In the genomic region with DNA sequence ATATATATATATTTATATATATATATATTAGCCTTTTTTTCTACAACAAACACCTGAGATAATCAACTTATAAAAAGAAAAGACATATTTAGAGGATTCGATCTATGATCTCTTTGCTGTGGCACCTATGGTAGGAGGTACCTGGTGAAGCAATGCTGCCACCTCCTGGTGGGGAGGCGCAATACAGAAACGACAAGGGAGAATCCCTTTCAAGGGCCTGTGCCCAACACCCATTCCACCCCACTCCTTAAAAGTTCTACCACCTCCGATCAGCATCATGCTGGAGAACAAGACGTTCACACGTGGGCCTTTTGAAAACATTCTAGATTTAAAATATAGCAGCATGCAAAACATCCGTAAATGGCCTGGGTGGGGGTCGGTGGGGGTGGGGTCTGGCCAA, we compare ENCODE assay signal across 9 mouse cellular contexts.
DNase-seq lines count a peak whose midpoint lies in the region; ATAC-seq lines count a peak whose summit lies in the region.
"Had no signal": no experiment of that assay in that cellular context is flagged by ENCODE, and none has a peak within 500 bp of the region (broad histone marks: within the 10 kb centered on the region; RNA-seq: fewer than 3 reads in every experiment).

No protein-coding gene starts in this region.

- peak; percentile 42 for DNase-seq in layer of hippocampus, adult 11-12 months (ENCODE audit: low spot score)
- no peak for DNase-seq in layer of hippocampus, adult 9-10 months (ENCODE audit: low spot score)
- peak; percentile 34 to 81 for DNase-seq in adrenal gland, adult (ENCODE audit: inconsistent age in 2 of 2, low spot score in 1 of 2)
- peak; percentile 80 for DNase-seq in embryonic facial prominence, embryonic 11.5 days (ENCODE audit: low spot score)
- peak; percentile 24 to 62 for DNase-seq in layer of hippocampus, postnatal 25 days (ENCODE audit: extremely low spot score in 1 of 2, low spot score in 1 of 2)
- peak; percentile 29 for DNase-seq in urinary bladder, postnatal 10 days (ENCODE audit: low spot score)
- DNase-seq: liver, embryonic 13.5 days had no signal

- no peak overlapping the region for H3K9ac ChIP-seq in embryonic facial prominence, embryonic 11.5 days (replicated peaks; ENCODE audit: low read length)
- H3K9ac ChIP-seq in hindbrain, embryonic 12.5 days = no peak overlapping the region
- no peak overlapping the region for H3K9ac ChIP-seq in midbrain, embryonic 13.5 days (replicated peaks)
- H3K9ac ChIP-seq: liver, embryonic 13.5 days had no signal

- H3K4me3 ChIP-seq in embryonic facial prominence, embryonic 11.5 days (ENCODE audit: low read depth, low read length) = no peak overlapping the region
- no peak overlapping the region for H3K4me3 ChIP-seq in hindbrain, embryonic 12.5 days
- H3K4me3 ChIP-seq in midbrain, embryonic 13.5 days (replicated peaks) = no peak overlapping the region
- H3K4me3 ChIP-seq: liver, embryonic 13.5 days had no signal

- H3K9me3 ChIP-seq in embryonic facial prominence, embryonic 11.5 days (replicated peaks; ENCODE audit: control insufficient read depth, low read length) = no peaks in the 10 kb centered on the region
- no peaks in the 10 kb centered on the region for H3K9me3 ChIP-seq in hindbrain, embryonic 12.5 days (replicated peaks)
- no peaks in the 10 kb centered on the region for H3K9me3 ChIP-seq in midbrain, embryonic 13.5 days
- H3K9me3 ChIP-seq: liver, embryonic 13.5 days had no signal

- H3K4me1 ChIP-seq in embryonic facial prominence, embryonic 11.5 days (ENCODE audit: control insufficient read depth, insufficient read depth, low read length) = no peaks in the 10 kb centered on the region
- H3K4me1 ChIP-seq in hindbrain, embryonic 12.5 days = no peaks in the 10 kb centered on the region
- H3K4me1 ChIP-seq in midbrain, embryonic 13.5 days (replicated peaks) = no peaks in the 10 kb centered on the region
- H3K4me1 ChIP-seq: liver, embryonic 13.5 days had no signal

- H3K27me3 ChIP-seq in embryonic facial prominence, embryonic 11.5 days (ENCODE audit: control insufficient read depth, insufficient read depth, low read length) = no peaks in the 10 kb centered on the region
- no peaks in the 10 kb centered on the region for H3K27me3 ChIP-seq in hindbrain, embryonic 12.5 days
- H3K27me3 ChIP-seq in midbrain, embryonic 13.5 days = no peaks in the 10 kb centered on the region
- H3K27me3 ChIP-seq: liver, embryonic 13.5 days had no signal

- 0 out of 2 replicates have a peak, but pooled peaks have one; percentile 52 for ATAC-seq in embryonic facial prominence, embryonic 11.5 days (replicated peaks; ENCODE audit: insufficient number of reproducible peaks, low FRiP score, low TSS enrichment, low read depth)
- ATAC-seq in hindbrain, embryonic 12.5 days (ENCODE audit: low FRiP score) = peak; percentile 67; the same call in 1 of the 2 replicates
- peak; percentile 50 for ATAC-seq in midbrain, embryonic 13.5 days

- 30% methylated on average over 8 of the region's 8 CpGs for WGBS in embryonic facial prominence, embryonic 11.5 days
- WGBS in hindbrain, embryonic 12.5 days = 34% methylated on average over 8 of the region's 8 CpGs
- 28% methylated on average over 8 of the region's 8 CpGs for WGBS in midbrain, embryonic 13.5 days

- no peaks in the 10 kb centered on the region for H3K36me3 ChIP-seq in embryonic facial prominence, embryonic 11.5 days (replicated peaks; ENCODE audit: control insufficient read depth, insufficient read depth, low read depth, low read length)
- H3K36me3 ChIP-seq in hindbrain, embryonic 12.5 days = no peaks in the 10 kb centered on the region
- H3K36me3 ChIP-seq in midbrain, embryonic 13.5 days = no peaks in the 10 kb centered on the region
- H3K36me3 ChIP-seq: liver, embryonic 13.5 days had no signal

- H3K27ac ChIP-seq in embryonic facial prominence, embryonic 11.5 days (replicated peaks; ENCODE audit: low read depth, low read length) = no peak overlapping the region
- no peak overlapping the region for H3K27ac ChIP-seq in hindbrain, embryonic 12.5 days
- H3K27ac ChIP-seq in midbrain, embryonic 13.5 days = no peak overlapping the region
- H3K27ac ChIP-seq: liver, embryonic 13.5 days had no signal

- no peak overlapping the region for H3K4me2 ChIP-seq in embryonic facial prominence, embryonic 11.5 days (ENCODE audit: low read depth, low read length)
- no peak overlapping the region for H3K4me2 ChIP-seq in hindbrain, embryonic 12.5 days (replicated peaks)
- H3K4me2 ChIP-seq in midbrain, embryonic 13.5 days (replicated peaks) = no peak overlapping the region
- H3K4me2 ChIP-seq: liver, embryonic 13.5 days had no signal
